Mouse (Mus musculus) ES-CJ7 (cell line): ENCODE measurements around the gene Mrrf.

Experiments used
- DNase-seq: peaks from one replicate; pipeline ENCODE4 v3.0.0; 2011; ENCODE audit warnings: low read depth, low spot score

Gene Mrrf

DNA sequence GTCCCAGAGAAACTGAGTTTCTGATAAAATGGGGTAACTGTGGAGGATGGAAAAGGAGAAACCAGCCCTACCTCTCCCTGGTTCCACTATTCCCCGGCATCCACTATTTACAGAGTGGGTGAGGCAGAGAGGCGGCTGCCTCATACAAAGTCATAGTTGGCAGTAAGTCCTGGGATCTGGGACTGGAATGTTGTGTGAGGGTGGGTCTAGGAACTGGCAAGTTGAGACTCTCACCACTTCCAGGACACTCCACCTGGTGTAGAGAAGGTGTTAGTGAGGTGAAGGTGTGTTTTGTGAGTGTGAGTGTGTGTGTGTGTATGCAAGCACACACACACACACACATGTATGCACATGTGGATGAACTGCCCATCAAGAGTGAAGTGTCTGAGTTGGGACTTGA lies 64.6 kb downstream of the Mrrf start:
- DNase-seq = no peak

DNA sequence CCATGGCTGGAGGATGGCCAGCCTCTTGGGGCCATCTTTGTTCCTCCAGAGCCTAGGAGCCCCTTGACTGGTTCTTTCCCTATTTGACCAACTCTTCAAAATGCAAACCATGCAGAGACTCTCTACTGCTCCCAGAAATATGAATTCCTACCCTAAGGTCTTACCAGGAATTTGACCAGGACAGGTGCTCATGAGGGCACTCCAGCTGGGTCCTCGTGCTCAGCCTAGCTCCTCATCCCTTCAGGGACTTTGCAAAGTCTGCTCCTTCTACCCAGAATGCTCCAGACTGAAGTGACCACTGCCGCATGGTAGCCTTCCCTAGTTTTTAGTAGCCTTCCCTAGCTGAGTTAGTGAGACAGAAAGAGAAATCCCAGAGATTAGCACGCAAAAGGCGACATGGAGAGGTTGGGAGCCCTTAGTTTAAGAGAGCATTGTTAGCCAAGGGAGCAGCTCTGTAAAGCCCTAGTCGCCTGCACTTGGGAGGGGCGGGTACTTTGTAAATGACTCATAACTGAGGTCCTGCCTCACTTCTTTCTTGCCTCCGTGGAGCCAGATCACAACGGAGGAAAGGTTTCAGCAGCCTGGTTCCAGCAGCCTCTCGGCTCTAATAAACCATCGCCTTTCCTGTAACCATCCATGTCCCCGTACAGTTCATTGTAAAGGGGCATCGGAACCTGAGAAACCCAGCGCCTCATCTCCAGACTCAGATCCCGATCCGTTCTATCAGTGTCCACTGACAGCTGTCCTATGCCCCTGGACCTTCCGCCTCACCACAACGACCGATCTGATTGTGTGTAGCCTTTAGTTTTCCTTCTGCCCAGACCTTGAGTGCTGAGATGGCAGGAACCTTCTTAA lies 65.8 kb downstream of the Mrrf start:
- no peak for DNase-seq

DNA sequence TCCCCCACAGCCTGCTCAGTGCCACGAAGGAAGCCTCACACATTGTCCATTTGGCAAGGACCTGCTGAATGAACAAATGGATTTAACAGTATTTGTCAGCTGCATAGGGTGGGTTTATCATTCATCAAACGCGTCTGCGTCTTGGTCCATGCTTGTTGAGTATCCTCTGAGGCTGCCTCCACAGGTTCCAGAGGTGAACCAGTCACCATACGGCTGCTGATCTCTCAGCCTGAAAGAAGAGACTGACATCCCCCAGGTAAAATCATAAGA lies 66.4 kb downstream of the Mrrf start:
- no peak for DNase-seq

DNA sequence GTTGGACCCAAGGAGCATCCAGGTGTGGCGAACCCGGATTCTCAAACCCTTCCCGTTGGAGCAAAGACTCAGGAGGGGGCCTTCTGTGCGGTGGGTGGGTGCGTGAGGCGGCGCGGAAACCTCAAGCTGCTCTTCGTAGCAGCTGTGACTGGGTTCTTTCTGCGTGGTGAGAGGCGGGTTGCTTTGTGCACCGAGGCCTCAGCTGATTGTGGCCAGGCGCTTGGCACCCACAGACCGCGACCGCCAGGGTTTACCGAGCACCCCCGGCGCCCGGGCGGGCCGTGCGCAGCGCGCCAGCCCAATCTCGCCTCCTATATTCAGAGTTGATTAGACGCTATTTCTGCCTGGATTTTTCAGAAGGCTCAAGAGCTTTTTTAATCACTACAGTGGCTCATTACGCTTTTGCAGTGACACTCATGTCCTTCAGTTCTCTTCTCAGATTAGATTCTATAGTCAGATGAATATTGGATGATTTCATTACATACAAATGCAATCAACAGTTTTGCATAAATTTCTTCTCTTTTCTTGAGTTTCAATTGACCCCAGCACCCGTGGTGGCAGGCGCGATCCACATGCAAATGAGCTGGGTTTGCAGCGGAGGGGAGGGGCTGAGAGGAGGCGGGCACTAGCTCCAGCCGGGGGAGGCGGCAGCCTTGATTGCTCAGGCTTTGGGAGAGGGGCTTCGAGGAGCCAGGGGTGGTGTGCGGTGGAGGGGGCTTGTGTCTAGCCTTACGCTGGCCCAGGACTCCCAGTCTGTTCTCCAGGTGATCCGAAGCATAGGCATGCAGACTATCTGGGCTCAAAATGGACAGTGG lies 67.0 kb downstream of the Mrrf start:
- DNase-seq = no peak

DNA sequence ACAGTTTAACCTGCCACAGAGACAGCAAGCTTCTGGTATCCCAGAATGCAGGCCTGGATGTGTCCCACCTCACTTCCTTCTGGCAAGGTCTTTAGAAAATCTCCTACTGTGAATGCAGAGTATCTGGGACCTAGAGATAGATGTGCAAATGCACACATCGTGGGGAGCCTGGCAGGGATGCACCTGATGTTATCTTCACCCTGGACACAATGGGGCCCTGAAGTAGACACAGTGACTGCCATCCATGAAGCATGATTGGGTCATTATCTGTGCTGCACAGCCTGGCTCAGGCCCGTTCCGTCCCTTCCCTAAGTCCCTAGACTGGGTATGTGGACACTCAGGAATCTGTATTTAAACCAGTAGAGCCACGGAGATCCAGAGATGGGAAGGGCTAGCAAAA lies 68.4 kb downstream of the Mrrf start:
- DNase-seq = peak; percentile 52

DNA sequence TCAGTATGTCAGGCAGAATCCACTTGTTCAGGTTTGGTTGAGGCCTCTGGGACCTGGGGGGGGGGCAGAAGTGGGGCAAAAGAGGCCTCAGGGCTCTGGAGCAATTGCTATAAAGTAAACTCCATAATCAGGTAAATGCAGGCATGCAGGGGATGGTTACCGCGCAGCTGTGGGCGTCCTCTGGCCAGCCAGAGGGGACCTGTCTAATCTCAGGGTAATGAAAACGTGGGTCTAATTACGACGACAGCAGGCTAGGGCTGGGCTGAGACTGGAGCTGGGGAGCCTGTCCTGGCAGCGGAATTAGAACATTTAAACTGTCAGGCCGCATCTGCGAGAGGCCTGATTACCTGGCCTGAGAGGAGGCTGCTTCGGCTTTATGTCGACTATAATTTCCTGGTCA lies 70.9 kb downstream of the Mrrf start:
- no peak for DNase-seq

DNA sequence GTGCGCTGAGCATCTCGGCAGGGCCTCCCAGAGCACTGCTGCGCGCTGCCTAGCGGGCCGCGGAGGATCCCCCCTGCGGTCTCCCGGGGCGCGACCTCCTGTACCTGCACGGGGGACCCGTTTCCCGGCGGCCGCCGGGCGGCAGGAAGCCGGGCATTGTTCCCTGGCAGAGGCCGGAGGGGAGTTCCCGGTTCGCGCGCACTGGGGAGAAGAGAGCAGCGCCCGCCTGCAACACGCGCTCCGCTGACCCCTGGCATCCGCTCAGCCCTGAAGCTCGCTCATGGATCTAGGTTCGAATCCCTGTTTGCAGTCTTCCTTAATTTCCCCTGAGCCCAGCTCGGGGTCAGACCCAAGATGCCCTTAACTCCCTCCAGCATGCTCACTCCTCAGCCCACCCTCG lies 74.6 kb downstream of the Mrrf start:
- no peak for DNase-seq

DNA sequence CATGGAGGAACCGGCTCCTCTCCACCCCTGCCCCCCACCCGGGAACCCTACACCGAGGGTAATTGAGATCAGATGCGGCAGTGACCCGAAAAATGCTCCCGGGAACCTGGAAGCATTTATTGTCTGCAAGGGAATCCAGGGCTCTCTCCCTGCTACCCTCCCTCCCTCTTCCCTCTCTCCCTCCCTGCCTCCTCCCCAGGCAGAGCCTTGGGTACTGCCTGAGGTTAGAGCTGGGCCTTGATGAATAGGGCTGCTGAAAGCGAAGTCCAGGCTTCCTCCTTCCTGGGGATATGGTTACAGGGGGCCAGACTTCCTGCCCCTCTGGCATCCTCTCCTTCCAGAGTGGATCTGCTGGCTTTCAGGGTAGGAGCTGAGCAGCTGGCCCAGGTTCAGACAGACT lies 75.6 kb downstream of the Mrrf start:
- no peak for DNase-seq

DNA sequence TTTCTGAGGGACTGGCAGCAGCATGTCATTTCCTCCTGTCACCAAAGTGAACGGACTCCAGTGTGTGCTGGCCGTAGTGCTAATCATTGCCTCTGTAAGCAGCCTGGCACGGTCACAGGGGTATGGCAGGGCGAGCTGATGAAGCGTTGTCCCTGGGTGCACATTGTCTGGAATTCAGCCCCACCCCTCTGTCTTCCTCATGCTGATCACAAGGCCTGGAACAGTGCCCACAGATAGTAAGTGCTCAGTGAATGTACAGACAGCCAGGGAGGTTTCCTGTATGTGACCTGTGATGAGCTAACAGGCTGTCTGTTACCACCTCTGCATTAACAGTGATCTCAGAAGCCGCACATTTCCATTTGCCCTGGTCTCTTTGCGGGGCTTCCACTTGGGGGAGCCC lies 76.9 kb downstream of the Mrrf start:
- DNase-seq = no peak

DNA sequence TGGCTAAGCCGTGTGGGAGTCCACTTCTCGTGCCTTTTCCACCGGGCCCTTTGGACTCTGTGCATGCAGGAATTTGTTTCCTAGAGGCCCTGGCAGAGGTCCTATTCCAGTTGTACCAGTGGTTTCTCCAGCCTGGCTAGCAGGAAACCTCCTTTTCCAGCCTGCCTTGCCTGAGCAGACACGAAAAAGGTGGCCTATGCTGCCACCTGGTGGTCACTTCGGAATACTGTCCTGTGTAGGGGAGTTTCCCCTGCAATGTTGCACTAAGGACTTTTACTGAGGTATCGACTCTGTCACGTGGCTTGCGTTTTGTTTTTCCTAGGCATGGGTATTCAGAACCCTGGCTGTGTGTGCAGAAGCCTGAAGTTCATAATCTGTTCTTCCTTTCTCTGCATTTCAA lies 77.8 kb downstream of the Mrrf start:
- peak; percentile 87 for DNase-seq

DNA sequence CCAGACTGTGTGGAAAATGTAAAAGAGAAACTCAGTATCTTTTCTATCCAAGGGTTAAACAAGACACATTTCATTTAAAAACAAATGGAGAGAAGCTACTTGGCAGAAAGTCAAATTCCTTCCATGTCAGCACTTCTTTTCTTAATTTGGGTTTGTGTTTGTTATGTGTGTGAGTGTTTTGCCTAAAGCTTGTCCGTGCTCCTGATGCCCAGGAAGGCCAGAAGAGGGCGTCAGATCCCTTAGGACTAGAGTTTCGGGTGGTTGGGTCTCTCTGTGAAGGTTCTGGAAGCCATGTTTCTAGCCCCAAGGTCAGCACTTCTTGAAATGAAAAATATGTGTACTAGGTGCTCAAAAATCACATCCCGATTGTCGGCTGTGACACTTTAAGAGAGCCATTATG lies 78.2 kb downstream of the Mrrf start:
- peak; percentile 60 for DNase-seq

DNA sequence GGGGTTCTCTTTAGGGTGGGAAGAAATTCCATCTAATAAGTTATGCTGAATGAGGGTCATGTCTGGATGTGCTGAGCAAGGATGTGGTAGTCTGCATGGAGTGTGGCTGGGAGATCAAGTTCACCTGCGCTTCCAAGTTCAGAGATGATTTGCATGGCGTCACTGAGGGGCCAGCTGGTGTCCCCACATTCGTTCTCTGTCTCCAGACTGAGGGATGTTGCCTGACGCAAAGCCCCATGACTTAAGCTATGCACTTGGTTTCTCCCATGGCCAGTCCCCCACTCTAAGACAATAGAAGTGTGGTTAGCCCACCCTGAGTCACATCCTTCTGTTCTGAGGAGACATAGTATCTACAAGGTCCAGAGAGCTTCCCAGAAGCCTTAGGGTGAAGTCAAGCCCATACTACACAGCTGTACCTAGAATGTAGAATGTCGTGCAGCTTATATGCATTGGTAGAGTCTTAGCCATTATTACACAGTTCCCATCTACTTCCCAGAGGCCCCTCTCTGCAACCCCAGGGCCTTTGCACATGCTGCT lies 79.1 kb downstream of the Mrrf start:
- DNase-seq = no peak

DNA sequence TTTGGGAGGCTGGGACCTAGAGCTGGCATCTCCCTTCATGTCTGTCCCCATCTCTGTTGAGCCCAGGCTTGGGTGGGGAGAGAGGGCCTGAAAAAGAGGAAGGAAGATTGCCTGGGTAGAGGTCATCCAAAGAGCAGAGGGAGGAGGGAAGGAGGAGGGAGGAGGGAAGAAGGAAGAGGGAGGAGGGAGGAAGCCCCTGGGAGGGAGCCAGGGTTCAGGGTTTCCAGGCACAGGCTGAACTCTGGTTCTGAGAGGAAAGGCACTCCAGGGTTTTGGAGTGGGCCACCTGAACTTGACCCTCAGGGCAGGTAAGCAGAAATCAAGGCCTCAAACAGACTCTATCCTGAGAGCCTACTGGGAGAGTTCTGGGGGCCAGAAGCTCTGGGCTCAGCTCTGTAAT lies 80.4 kb downstream of the Mrrf start:
- no peak for DNase-seq

DNA sequence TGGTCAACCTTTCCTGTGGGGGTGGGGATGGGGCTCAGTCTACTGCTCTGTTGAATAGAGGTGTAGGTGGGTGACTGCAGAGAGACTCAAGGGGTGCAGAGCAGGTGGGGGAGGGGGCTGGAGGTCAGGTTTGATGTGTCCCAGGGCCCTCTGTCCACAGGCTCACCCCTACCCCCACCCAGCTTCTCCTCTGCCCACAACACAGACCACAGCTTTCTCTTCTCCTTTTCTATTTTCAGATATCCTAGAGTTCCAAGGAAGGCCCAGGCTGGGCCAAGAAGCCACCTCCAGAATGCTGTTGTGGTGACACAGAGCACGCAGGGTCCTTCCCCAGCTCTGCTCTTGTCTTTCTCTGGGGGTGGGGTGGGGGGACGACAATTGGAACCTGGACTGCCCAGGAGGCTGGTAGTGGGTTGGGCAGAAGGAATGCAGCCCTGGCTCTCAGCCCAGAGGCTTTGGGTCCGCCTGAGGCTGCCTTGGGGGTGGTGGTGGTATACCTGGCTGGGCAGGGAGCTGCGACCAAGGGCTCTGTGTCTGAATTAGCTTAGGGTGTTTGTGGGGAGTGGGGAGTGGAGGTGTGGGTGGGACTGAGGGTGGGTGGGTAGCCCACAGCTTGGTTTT lies 80.9 kb downstream of the Mrrf start:
- no peak for DNase-seq

DNA sequence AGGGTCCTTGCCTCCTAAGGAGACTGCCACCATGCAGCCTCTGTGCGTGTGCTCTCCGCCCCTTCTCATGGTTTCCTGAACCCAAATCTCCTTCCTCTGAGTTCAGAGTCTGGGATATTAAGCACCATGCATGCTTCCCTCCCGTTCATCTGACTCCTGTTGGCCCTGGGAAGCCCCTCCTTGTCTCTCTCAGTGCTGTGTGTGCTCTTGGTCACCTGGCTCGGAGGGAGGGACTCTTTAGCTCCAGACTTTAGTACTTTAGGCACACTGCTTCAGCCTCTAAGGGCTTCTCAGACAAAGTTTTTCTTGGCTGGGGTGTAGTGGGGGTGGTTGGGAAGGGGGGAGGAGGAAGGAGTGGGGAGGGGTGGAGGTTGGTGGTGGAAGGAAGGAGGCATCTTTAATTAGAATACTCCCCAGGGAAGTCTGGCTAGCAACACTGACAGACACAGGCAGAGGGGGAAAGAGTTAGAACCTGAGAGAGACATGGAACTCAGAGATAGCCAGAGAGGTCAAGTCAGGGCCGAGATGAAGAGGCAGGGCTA lies 81.6 kb downstream of the Mrrf start:
- DNase-seq = no peak

DNA sequence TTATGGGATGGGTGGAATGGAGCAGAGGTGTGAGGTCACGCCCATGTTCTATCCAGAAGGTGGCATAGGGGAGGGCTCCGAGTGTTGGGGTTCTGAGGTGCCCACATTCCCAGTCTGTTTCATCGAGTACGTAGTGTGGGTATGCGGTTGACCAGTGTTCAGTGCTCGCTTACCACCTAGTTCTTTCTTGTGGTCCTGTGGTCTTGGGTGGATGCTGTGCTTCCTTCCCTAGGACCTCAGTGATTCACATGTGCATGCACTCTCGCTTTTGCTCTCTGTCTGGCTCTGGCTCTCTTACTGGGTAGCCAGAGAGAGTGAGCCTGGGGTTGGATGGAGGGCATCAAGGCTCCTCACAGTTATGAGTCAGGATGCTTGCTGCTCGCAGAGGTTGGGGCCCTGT lies 83.9 kb downstream of the Mrrf start:
- no peak for DNase-seq

DNA sequence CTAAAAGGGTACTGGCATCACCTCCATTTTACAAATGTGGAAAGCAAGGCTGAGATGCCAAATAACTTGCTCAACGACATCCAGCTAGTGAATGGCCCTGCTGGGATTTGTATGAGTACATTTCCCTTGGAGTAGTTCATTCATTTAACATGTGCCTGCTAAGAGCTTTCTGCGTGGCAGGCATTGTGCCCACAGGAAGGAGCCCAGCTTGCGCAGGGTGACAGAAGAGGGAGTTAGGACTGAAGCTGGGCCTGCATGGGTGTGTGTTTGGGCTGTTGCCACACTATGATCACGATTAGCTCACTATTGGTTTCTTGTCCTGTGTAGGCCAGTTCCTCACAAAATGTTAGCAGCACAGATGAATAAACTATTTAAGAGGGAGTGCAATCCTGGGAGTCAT lies 84.7 kb downstream of the Mrrf start:
- DNase-seq = no peak

DNA sequence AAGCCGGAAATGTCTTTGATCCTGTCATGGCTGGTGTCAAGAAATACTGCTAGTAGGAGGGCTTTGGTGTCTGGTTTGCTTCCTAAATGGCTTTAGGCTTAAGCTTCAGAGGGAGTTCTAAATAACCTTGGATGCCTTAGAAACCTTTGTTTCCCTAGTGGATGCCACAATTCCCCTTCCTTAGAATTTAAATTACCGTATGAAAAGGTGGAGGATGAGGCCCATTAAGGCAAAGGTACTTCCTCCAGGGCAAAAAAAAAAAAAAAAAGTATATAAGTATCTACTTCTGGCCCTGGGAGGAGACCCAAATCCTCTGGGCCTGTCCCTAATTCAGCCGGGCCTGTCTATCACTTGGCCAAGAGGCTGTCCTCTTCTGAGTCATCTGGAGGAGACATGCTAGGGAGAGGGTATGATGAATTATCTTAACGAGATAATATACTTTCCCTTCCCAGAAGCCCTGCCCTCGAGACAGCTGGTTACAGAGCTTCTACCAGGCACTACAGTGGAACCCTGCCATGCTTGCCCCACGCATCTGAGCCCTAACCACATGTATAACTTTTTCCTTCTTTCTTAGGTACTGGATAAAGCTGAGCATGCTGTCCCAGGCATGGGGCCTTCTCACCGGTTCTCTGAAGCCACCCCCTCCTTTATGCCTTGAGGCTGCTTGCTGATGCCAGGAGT lies 86.1 kb downstream of the Mrrf start:
- DNase-seq = peak; percentile 93

DNA sequence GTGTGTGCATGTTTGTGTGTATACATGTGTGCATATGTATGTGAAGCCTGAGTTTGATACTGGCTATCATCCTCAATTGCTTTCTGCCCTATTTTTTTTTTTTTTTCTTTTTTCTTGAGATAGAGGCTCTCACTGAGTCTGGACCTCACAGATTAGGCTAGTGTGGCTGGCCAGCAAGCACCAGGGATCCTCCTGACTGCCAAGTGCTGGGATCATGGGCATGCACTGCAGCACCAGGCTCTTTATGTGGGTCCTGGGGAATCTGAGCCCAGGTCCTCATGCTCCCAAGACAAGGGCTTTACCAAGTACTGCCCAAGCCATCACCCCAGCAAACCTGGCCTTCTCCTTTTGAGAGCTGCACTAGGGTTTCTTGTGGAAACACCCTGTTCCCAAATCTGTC lies 87.2 kb downstream of the Mrrf start:
- DNase-seq = no peak

DNA sequence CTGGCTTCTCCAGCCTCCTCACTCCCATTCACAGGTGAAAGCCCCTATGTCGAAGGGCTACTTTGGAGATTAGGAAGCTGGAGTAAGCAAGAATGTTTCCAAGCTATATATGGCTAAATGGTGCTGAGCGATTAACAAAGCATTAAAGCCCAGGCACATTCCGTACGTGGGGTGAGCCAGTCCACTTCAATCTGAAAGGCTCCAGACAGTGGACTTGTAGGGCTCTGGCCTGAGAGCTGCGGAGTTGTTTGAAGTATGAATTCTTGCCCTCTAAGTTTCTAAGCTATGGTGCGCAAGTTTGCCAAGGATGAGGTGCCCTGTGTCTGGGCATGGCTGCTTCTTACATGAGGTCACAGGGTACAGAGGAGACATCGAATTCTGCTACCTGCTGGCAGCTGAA lies 88.0 kb downstream of the Mrrf start:
- DNase-seq = no peak

DNA sequence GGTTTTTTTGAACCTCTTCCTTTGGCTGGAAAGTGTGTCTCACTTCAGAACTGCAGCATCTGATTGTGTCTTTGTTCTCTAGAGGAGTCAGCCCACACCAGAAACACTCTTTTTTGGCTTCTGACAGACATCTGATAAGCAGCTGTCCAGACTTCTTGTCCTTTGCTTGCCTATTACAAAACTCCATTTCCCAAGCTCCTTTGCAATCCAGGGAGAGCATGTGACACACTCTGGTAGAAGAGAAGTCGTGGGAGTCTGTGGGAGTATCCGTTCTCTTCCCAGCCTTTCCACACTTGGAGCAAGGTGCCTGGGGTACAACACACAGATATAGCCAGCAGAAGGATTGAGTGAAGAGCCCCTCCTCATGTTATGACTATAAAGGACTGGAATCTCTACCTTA lies 88.4 kb downstream of the Mrrf start:
- no peak for DNase-seq

DNA sequence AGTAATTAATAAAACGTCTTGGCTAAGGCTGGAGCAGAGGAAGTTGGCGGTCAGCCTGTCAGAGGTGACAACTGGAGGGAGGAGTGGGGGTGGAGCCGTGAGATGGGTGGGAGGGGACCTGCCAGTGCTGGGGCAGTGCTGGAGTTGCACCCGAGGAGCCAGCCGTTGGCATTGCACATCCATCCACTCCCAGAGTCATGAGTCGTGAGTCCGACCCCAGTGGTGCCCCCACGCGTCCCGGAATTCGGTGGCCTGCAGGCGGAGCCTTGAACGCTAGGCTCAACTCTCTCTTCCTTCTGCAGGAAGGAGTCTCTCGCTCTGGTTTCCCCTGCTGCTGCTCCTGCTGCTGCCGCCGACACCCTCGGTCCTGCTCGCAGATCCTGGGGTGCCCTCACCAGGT lies 94.2 kb downstream of the Mrrf start, which contains the start of gene Ptgs1:
Ptgs1 (plus strand) TSS at position 61 of the 400 bp plus-strand sequence.
- DNase-seq = no peak
